Mouse (Mus musculus): Measurements from ENCODE around the gene Apoc2.
"Not testable (repeated sequence)": the region's sequence is repeated elsewhere in the genome, so short reads cannot be mapped to it uniquely, and the experiment has no call there.

Gene Apoc2

DNA sequence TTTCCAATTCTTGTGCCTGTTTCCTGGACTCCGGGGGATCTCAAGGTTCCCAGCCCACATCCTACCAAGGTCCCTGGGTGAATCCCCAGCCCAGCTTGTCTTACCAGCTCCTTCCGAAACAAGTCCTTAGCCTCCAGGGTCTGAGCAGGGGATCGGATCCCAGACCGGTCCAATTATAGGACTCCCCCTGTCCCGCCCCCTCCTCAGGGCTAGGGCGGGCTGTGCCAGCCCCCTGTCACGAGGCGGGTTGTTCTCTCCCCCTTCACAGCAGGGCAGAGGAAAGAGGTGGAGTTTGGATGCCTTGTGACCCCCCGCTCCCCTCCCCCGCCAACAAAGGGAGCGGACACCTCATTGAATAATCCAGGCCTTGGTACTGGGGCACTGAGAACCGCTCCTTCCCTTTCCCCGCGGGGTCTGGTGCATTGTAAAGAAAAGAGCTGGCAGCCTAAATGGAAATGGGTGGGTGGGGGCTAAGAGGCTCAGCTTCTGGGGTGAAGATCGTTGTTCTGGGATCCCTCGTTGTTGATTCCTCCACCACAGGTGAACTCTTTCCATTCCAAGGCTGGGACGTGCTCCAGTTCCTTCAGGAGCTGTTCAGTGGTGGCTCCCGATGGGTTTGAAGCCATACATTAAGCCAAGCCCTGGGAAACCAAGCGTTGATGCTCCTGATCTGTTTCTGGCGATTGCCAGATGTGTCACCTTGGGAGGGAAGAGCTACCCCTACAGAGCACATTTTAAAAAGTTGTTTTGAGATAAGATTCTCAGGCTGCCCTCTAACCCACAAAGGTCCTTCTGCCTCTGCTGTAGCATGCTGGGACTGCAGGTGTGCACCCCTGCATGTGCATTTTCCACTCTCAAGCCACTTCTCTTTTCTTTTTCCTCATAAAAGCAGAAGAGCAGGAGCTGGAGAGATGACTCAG, 21.4 kb upstream of the Apoc2 start, which contains the start of gene Apoe:
Gene Apoe (minus strand): TSS at position 282 of the 920 bp plus-strand sequence.
- peak; percentile 22 to 37 for DNase-seq

DNA sequence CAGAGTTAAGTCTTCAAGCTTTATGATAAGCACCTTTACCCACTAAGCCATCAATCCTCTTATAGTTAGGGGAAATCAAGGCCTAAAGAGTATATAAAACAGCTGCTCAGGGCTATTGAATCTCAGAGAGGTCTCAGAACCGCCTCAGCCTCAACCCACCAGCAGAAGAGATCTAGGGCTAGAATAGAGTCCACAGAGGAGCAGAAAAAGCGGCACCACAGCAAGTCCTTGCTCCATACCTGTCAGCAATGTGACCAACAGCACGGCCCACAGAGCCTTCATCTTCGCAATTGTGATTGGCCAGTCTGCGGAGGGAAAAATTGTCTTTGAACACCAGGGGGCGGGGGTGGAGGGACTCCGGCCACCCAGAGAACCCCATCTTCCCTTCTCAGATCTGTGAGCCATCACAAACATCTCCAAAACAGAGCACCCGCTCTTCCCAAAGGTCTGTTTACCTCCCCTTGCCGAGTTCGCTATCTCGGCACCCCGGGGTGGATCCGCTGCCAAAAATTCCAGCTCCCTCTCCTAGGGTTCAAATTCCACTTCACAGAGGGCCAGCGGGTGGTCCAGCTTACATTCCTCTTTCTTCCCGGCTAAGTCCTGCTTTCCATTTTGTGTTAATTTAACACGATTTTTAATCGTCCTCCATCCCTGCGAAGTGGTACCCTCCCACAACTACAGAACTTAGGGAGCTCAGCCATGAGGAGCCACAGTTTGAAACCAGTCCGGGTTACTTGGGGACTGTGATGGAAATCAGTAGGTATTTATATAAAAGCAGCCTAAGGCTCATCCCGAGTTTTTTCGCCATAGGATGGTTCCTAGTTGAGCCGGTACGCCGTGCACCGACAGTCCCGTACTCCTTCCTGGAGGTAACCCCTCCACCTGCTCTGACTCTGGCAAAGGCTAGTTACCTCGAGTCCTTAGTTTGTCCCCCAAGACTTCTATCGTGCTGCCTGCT, 20.5 kb upstream of the Apoc2 start:
- peak; percentile 20 to 24 for DNase-seq

DNA sequence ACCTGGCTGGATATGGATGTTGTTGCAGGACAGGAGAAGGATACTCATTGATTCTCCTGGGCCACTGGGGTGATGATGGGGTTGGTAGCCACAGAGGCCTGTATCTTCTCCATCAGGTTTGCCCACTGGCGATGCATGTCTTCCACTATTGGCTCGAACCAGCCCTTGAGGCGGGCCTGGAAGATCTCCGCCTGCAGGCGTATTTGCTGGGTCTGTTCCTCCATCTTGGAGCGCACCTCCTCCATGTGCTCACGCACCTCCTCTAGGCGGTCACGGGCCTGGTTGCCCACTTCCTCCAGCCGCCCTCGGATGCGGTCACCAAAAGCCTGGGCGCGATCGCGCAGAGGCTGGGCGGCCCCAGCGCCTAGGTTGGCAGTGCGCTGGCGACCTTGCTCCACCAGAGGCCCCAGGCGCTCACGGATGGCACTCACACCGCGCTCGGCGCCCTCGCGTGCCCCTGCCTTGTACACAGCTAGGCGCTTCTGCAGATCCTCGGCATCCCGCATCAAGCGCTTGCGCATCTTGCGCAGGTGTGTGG, 18.7 kb upstream of the Apoc2 start:
- DNase-seq, result no peak

DNA sequence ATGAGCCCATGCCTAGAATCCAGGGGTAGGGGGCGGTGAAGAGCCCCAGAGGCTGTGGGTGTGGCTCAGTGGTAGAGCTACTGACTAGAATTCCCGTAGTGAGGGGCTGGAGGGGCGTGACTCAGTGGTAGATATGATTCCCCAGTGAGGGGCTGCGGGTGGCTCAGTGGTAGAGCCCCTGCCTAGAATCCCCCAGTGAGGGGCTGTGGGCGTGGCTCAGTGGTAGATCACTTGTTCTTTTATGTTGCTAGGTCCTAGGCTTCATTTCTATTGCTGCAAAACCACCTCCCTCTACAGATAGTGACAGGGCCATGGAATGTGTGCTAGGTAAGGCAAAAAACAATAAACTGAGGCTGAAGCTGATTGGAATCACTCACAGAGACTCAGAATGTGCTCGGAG, 18.1 kb upstream of the Apoc2 start:
- DNase-seq, result no peak

DNA sequence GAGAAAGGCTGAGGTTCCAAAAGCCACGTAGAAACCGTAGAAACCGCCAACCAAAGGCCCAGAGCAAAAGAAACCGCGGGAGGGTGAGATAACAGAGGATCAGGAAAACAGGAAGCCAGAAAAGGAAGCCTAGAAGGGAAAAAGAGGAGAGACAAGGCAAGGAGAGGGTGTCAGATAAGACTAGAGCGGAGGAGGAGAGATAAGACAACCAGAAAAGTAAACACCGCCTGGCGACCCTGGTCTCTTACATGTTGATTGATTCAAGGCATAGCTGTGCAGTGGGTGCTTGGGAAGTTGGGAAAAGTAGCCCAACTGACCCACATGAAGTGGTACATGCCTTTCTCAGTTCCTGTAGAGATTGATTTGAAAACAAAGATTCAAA, 17.5 kb upstream of the Apoc2 start:
- no peak for DNase-seq

DNA sequence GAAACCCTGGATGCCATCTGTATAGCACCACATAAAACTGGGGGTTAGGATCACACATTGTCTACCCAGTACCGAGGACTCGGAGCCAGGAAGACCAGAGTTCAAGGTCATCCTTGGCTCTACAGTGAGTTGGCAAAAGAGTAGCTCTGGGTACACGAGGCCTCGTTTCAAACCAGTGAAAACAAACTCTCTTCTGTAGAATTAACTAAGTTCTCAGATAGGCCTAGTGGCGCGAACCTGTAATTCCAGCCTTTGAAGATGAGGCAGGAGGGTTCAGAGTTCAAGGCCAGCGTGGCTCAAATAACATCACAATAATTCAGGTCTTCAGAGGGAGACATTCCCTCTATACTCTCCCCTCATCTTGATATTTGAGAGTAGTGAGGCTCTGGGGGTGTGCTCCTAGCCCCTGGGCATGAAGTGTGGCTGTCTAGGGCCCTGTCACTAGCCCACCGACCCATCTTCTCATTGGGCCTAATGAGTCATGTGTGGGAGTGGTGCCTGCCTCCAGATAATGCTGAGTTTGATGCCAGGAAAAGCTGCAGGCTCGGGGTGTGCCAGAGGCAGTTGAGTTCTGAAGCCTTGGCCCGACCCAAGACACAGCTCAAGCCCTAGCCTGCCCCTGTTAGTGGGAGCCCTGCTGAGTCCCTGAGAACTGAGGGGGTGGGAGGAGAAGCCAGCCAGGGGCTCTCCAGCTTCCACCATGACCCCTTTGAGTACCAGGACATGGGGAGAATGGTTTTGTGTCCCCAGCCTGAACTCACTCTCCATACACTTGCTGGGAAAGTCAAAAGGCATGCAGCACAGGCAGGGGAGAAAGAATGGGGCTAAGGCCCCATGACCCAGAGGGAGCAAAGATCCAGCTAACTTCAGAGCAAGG, 16.8 kb upstream of the Apoc2 start:
- no peak for DNase-seq

DNA sequence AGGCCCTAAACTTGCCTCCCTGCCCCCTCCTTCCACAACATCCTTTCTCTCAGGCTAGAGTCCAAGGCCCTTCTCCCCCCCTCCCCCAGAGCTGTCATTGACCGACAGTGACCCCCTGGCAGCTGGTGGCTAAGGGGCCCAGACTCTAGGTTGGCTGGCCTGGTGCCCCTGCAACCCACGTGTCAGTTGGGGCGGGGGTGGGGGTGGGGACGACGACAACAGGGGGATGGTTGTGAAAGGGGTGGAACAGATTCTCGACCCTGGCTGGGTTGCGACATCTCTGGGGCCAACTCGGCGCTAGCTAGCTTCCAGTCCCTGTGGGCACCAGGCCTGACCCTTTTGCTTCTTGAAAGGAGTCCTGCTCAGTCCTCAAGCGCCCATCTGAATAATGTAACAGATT, 15.7 kb upstream of the Apoc2 start:
- no peak for DNase-seq

DNA sequence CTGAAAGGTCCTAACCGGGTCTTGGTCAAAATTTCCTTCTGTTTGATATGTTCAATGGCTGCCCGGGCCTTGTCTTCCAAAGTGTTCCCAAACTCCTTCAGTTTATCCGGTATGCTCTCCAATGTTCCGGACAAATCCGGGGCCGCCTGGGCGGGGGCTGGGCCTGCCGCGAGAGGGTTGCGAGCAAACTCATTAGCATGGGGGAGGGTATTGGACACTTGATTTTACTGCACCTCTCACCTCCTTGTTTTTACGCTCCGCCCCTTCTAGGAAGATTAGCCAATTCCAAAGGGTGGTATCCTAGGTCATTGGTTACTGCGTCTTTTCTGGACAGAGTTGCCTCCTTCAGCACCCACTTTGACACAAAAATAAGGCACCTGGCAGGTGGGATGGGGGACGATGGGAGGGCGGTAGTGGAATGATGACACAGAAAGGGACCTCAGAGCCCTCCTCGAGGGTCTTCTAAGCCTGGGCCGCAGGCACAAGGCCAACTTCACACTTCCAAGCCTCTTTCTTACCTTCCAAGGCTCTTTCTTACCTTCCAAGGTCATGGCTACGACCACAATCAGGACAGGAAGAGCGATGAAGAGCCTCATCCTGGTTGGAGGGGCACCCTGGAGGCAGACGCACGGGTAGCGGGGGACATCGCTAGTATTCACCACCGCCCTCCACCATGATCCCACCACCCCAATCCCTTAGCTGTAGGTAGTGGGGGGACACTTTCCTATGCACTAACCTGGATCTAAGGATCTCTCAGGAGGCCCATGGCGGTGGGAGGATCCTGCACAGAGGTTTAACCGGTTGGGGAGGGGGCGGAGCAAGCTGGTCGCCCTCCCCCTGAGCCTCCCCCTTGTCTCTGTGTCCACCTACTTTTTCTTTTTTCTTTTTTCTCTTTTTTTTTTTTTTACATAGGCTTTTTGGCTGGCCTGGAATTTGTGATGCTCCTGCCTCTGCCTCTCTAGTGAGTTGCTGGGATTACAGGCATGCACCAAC, 14.4 kb upstream of the Apoc2 start, which contains the start of gene Apoc1:
Gene Apoc1 (minus strand): TSS at position 788 of the 993 bp plus-strand sequence.
- DNase-seq, result no peak

DNA sequence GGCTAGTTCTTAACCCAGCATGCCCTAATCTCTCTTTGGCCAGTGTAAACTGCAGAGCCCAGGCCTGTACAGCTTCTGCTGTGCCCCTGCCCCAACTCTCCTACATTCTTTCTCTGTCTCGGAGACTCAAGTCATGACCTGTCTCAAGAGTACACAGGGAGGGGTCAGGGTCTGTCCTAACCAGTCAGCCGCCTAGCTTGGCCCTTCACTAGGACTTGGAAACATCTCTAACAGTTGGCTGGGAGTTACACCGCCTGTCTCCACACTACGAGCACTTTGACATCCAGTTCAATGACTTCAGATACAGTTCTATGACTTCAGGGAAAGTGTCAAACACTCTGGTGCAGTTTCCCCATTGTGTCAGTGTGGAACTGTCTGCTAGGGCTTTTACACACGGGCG, 13.7 kb upstream of the Apoc2 start:
- DNase-seq, result no peak

DNA sequence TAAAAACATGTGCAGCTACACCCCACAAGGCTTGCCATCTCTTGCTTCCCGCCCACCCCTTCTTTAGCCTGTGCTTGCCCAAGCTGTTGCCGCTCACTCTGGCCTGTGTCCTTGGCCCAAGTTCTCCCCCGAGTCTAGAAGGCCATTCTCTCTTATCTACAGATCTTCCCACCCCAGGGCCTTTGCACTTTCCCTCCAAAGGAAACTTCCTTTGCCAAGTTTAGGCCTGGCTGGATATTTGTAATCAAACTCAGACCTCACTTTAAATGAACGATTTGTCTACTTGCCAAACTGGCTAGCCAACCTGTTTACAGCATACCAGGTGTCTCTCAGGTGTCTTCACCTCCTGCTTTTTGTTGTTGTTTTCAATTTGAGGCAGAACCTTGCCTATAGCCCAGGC, 13.1 kb upstream of the Apoc2 start:
- no peak for DNase-seq

DNA sequence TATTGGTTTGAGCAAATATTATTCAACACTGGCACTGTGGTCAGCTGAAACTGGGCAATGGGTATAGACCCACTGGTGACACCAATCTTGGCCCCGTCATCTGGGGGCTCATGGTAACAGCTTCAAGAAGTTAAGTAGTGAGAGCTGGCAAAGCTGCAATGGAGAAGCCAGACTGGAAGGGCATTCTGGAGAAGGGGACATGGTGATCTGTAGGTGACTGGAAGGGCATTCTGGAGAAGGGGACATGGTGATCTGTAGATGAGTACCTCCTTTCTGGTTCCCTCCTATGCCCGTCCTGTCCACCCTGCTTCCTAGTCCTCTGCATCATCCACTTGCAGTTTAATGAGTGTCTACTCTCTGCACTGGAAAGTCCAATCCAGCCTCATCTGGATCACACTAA, 10.9 kb upstream of the Apoc2 start:
- DNase-seq, result no peak

DNA sequence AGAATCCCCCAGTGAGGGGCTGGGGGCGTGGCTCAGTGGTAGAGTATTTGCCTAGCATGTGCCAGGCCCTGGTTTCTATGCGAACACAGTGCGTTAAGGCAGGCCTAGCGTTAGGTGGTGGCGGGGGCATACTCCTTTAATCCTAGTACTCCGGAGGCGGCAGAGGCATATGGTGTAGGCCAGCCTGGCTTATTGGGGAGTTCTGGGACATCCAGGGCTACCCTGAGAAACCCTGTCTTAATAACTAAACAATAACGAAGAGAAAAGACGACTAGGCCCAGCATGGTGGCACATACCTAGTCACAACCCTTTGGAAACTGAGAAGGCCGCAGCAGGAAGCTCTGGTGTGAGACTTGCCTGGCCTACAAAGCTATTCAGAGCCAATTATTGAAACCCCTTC, 10.4 kb upstream of the Apoc2 start:
- DNase-seq, result no peak

DNA sequence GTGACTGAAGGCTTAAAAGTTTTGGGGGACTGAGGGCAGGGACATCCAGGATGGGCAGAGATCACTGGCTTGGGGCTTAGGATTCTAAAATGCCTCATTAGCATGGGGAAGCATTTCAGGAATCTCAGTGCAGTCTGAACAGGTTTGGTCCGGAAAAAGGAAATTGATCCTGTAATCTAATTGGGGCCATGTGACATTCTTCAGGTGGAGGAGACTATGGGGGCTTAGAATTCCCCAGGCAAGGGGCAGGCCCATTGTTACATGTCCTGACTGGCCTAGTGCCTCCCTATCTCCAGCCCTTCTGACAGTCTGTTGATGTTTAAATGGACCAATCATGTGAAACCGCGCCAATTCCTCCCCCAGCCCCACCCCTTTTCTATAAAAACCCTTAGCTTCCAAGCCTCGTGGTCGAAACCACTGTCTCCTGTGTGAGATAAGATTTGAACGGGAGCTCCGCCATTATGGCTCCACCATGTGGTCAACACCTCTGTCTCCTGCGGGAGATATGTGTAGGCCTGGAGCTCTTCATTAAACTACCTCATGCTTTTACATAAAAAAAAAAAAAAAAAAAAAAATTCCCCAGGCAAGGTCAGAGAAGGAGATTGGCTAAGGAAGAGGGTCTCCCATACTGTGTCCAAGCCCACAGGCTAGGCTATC, 9.3 kb upstream of the Apoc2 start:
- not testable (repeated sequence) for DNase-seq

DNA sequence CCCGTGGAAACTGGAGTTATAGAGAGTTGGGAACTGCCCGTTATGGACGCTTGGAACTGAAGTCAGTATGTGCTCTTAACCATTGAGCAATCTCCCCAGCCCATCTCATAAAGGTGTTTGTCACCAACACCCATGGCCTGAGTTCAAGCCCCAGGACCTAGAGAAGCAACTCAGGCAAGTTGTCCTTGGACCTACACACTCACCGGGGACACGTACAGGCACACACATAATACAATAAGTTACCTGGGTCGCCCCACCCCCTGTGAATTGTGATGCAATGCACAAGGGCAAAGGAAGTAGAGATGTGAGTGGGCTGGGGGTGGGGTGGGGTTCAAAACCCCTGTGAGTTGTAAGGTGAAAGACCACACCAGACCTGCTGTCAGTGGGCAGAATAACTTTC, 8.8 kb upstream of the Apoc2 start:
- no peak for DNase-seq

DNA sequence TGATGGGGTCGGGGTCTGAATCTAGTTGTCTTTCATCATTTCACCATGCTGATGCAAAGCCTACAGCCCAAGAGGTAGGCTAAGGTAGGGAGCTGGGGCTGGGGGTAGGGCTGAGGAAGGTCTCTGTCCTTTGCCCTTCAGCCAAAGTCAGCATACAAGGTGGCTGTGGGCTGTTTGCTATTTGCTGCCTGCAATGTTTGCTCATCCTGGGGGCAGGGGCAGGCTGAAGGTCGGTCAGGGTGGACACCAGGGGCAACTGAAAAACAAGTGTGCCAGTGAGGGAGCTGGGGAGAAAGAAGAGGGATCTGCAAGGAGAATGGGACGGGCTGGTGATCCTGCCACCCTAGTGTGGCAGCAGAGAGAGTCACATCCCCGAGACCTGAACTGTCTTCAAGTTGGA, 7.6 kb upstream of the Apoc2 start:
- DNase-seq, result no peak

DNA sequence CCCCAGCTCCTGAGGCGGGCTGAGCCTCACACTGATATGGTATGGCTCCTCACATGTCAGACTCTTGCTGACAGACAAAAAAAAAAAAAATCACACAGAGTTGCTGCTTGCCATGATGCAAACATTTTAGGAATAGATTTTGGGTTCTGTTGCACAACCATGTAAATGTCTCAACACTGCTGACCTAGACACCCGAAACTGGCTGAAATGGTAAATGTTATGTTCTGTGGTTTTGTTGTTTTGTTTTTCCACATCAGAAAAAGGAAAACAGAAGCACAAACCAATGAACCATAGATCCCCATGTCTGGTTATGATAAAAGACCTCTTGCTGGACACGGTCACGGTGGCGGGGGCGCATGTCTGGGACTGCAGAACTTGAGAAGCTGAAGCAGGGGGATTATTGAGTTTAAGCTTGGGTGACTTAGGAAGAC, 6.0 kb upstream of the Apoc2 start:
- DNase-seq, result peak; percentile 61 to 62

DNA sequence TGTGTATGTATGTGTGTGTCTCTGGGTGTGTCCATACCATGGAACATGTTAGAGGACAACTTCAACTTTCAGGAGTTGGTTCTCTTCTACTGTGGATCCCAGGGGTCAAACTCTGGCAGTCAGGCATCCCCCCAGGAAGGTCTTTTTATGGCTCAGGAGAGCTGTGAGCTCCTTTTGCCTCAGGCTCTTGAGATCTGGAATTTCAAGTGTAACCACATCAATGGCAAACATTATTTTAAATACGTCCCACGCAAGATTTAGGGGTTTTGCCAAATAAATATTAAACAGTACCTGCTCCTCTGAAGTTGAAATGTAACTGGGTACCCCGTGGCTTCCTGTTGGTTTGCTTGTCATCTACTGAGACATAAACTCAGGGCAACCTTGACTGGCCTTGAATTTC, 5.2 kb upstream of the Apoc2 start:
- DNase-seq, result no peak

DNA sequence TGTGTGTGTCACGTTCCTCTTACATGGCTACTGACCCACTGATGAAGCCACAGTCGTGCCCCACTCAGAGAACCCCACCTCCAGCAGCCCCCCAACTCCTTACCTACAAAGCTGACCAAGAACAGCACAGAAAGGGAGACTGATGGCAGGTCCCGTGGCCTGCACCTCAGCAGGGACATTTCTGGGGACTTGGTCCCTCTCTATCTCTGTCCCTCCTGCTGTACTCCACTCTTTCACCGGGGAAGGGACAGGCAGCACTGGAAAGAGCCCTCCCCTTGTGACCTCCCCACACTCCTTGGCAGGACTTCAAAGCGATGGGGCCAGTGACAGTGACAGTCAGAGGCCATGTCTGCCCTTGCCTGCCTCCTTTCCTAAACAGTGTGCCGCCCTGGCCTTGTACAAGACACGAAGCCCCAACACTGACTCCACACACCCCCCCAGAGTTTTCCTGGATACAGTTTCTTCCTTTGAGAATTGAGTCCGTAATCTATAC, 3.5 kb upstream of the Apoc2 start, which contains the start of the genes Gm44805 and Apoc4:
Gene Gm44805 (minus strand): TSS at position 222 of the 493 bp plus-strand sequence.
Gene Apoc4 (minus strand): TSS at position 278 of the 493 bp plus-strand sequence.
- no peak for DNase-seq

DNA sequence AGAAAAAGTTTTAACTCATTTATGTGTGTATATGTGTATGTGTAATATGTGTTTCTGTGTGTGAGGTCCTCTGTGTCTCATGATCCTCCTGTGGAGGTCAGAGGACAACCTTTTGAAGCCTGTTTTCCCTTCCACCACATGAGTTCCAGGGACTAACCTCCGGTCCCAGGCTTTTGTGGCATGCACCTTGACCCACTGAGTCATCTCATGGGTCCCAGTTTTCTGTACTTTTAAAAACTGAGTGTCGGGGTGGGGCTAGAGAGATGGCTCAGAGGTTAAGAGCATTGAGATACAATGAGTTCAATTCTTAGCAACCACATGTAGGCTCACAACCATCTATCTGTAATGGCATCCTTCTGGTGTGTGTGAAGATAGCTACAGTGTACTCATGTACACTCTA, 3.0 kb upstream of the Apoc2 start:
- no peak for DNase-seq

DNA sequence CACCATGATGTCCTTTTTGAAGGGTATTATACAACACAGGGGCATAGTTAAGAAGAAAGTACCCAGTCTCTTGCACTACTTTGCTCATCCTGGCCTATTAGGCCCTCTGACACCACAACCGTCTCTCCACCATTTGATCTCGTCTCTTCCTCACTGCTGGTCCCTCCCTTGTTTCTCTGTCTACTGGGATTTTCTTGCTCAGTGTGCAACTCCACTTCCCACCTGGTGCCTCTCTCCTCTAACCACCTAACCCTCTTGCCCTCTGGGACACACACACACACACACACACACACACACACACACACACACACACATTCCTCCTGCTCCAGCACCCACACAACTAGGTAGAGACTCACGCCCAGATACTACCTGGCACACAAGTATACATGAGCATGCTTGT, 1.2 kb upstream of the Apoc2 start:
- no peak for DNase-seq

Data from B cell, adult 2 months (primary cell).